Mouse (Mus musculus) cerebellum, postnatal 36 days (tissue): ENCODE data around the gene Cux2.

Experiments used
- DNase-seq, 2 experiments: peaks; one replicate each; pipeline ENCODE4 v3.0.0; 2021 to 2022; ENCODE audit warnings: mixed read lengths in 2 of 2

Gene Cux2

DNA sequence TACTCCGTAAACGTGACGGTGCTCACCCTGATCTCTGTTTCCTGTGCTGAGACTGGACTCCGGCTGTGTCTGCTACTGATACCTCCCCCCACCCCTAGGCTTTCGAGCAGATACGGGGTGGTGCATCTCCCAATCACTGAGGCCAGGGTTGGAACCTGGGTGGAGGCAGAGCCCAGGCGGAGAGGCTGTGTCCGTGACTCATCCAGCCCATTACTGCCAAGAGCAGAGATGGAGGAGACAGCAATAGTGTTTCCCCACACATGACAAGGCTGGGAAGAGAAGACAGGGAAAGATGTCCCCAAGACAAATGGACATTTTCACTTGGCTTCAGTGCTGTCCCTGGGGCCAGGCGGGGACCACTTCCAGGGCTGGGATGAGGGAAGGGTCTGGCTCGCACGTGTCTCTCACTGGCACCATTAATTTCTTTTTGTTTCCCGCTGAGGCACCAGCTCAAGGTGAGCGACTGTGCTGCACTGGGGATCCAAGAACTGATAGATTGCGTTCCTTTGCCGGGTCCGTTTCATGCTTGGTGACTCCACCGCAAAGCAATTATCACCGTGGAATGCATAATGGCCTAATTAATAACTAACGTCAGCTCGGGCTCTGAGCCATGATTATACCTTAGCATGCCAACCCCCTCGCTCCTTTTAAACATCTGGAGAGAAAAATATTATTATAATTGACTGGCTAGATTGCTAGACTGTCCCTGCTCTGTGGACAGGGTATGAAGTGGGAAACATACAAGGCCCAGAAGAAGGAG, 140.5 kb downstream of the Cux2 start:
- DNase-seq: no peak

DNA sequence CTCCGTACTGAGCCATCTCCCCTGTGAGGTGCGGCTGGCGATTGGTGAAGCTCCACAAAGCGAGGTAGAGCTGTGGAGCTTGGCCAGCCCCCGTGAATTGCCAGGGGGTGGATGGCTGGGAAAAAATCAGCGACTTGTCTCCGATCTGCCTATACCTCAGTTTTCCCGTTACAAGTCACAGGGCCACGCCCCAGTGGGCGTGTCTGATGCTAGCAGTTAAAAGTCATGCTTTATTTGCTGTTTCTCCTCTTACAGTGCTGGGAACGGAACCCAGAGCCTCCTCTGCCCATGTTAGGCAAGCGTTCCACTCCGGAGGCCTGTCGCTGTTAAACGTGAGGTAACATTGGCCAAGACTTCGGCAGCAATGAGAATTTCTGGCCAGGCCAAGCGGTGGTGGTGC, 144.2 kb downstream of the Cux2 start:
- DNase-seq: no peak

DNA sequence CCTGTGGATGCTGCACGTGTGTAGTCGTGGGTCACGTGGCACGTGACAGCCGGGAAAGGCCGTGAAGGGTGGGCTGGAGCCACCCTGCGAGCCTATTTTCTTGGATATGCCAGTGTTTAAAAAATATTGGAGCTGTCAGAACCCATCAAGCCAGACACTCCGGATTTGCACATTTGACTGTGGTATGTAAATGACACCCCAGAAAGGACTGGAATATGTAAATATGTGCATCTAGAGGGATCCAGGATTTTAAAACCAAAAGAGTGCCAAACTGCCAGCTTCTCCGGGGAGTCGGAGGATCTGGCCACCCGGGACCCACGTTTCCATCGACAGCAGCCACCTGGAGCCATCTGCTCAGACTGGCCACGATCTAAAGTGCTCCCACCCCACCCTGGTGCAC, 145.1 kb downstream of the Cux2 start:
- DNase-seq: no peak

DNA sequence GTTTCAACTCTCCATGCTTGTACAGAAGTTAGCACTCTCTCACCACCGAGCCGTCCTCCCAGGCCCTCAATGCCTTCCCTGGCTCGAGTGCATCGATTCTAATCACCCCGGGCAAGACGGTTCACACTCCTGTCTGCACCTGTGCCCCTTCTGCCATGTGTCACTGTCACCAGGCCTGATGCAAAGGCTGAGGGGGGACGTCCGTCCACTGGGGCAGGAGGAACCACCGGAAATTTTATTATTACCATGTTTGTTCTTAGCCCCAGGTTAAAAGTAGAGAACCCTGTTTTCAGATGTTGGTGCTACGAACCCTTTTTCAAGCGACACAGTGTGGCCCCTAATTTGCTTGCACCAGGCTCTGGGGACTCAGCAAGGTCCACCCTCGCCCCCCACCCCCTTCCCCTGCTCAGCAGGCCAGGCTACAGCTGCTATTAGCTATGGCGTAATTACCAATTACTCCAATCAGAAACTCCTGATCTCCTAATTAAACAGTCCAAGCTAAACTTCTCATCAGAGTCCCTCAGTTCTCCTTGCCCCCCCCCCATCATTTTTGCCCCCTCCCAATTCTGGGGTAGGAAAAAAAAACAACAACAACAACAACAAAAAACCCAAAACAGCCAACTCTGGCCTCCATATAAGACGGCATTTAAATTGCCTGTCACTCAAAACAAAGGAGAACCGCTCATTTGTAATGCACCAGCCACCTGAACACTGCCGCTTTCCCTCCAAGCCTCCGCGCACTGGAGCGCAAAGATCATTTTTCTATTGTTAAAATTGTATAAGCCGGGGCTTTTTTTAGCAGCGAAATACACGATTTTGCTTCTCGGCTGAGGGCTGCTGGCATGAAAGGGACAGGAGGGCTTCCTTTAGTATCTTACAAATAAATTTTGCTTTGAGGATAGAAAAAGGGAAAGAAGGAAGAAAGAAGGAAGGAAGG, 146.8 kb downstream of the Cux2 start:
- DNase-seq: no peak

DNA sequence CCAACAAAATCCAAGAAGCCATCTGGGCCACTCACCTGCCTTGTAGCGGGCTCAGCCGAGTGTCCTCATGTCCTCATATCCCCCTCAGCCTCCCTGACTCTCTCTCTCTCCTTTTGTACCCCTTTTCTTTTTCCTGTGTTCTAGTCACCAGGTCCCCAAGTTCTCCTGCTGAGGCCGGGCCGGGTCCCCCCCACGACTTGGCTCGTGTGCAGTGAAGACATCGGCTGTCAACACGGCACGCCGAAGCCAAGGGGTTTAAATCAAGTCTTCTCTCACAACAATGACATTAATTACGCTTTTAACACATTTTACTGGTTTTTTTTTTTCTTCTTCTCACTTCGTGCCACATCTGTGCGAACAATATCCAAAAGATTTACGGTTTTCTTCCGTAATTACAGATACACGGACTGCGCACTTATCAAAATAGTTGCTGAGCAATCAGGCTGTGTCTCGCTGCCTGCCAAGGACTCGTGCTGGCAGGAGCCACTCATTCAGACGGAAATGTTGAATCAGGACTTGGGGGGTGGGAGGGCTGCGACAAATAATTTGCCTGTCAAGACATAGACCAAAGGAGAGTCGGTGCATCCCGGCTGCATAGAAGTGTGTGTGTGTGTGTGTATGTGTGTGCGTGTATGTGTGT, 154.7 kb downstream of the Cux2 start:
- no peak for DNase-seq

DNA sequence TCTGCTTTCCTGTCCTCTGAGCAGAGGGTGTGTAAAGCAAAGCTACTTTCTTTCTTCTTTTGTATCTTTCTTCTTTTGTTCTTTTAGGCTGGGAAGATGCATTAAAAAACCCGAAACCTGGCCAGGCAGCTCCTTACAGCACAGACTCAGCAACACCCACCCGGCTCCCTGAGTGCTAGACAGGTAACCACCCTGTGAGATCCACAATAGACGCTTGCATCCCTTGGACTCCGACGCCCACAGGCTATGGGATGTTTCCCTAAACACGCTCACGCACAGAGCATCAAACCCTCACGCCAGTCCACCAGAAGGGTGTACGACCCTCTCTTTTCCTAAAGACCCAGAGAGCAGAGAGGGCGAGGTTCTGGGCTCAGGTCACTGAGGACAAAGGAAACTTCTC, 155.3 kb downstream of the Cux2 start:
- DNase-seq: no peak

DNA sequence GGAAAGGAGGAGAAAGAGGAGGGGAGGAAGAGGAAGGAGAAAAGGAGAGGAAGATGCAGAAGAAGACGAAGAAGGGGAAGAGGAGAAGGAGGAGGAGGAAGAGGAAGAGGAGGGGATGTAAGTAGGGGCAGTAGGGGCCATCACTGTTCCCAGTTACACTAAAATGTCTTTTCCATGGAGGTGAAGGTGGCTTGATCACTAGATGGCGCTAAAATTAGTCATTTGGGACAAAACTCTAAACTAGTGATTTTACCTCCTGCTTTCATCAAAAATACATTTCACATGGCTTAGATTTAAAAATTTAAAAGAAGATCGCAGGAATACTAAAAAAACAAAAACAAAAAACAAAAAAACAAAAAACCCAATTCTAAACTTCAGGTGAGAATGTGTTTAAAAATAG, 156.3 kb downstream of the Cux2 start:
- peak in 1 of 2 experiments; percentile 17 for DNase-seq

DNA sequence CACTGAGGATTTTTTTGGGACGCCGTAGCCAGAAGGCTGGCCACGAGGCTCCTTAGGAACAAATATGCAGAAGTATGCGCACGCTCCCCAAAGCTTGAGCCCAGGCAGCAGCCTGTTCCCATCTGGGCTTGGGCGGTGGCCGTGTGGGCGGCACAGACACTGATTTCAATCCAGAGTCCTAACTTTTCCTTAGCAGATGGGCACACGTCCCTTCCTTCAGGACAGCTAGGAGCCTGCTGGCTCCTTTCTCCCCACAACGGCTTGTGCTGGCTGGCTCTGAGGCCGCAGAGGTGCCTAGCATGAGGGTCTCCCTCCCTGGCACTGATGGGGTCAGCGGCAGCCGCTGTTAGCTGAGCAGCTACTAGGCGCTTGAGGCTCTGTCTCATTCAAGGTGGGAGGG, 157.6 kb downstream of the Cux2 start:
- DNase-seq: no peak

DNA sequence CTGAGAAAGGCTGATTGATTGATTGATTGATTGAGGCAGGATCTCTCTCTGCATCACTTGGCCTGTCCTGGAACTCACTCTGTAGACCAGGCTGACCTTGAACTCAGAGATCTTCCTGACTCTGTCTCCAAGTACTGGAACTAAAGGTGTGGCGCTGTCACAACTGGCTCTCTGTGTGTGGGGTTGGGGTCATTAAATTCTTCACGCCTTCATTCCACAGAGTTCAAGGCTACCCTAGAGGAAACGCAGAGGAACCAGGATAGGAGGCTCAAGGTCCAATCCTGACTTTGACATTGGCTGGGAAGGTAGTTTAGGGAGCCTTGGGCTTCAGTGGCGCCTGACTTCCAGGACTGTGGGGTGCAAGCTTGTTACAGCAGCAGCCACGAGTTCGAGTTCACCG, 159.0 kb downstream of the Cux2 start:
- DNase-seq: no peak

DNA sequence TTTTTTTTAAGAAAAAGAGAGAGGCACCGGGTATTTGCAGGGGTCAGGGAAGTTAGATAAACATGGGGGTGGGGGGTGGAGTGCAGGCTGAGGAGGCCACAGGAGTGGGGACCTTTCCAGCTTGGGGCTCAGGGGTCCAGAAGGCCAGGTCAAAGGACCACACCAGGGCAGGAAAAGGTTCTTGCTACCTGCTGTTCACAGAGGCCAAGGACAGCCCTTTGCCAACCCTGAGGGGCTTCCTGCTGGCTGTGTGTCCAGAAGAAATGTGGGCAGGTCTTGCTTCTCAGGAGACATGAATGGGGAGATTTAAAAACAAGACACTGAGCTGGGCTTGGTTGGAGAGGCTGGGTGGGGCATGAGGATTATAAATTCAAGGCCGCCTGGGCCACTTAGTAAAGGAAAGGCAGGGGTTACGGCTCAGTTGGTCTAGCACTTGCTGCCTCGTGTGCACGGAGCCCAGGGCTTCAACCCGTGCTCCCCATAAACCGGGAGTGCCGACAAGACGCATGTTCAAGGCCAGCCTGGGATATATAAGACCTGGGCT, 160.0 kb downstream of the Cux2 start:
- no peak for DNase-seq

DNA sequence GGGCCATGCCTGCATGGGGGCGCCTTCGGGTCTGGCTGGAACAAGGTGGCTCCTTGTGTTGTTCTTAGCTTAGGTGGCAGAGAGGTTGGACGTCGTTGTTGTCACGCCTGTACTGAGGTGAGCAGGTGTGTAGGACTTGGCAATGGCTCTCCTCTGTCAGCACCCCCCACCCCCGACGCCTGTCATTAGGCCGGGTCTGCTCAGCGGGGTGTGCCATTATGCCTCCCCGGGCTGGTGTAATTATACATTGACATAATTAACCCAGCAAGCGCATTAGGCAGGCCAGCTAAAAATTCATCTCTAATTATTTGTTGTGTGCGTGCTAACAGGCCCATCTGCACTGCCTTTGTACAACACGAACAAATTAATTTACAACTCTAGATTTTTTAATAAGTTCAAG, 160.5 kb downstream of the Cux2 start:
- peak in 1 of 2 experiments; percentile 11 for DNase-seq

DNA sequence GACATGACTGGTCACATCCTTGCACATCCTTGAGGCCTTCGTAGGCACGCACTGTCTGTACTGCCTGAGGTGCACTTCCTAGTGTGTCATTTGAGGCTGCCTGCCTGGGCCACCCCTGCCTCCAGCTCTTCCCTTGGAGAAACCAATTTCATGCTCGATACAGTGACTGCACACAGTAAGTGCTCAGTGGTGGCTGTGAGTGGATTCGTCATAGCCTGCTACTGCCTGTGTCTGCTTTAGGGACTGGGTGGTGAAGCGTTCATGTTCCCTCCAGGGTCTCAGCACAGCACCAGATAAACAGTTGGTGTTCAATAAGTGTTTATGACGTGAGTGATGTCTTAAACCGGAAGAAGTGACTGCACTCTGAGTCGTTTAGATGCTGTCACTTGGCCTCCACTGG, 166.5 kb downstream of the Cux2 start:
- DNase-seq: no peak

DNA sequence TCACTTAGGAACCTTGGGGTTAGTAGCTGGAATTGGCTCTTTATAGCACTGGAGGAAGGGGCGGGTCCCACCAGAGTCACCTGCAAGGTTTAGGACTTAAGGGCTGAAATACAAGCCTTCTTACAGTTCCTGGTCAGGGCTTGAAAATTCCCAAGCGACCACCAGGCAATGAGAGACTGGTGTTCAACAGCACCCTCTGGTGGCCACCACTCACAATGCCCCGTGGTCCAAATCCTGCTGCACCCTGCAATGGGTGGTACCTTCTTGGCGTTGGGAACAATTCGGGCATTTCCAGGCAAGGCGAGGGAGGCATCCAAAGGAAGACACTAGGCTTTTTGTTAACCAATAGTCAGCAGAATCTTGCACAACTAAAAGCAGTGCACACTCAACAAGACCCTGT, 170.7 kb downstream of the Cux2 start:
- DNase-seq: peak; percentile 20 to 34

DNA sequence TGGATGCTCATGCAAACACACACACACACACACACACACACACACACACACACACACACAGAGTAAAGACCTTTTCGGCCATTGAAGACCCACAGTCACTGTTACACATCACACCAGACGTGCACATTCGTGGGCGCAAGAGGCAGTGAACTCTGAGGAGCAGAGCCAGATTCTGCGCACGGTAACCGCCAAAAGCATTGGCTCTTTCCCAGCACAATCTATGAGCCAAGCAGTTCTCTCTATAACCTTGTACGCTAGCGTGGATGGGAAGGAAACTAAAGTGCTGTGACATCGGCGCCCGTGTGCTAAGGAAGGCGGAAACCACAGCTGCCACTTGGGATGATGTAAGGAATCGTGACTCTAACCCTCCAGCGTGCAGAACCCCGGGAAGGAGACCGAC, 171.2 kb downstream of the Cux2 start:
- no peak for DNase-seq

DNA sequence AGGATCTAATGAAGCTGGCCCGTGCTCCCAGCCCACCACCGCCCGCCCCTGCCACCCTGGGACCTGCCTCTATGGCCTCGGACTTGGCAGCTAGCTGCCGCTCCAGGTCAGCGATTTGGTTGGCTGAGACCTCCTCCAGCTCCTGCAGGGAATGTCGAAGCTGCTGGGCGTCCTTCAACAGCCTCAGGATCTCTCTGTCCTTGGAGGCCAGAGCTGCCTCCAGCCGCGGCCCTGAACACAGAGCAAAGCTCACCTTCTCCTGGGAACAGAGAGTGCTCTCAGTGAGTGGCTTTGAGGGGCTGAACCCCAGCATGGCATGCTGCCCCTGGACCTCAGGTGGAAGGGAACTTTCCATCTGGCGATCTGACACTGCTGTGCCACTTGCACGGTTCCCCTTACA, 173.0 kb downstream of the Cux2 start:
- no peak for DNase-seq

DNA sequence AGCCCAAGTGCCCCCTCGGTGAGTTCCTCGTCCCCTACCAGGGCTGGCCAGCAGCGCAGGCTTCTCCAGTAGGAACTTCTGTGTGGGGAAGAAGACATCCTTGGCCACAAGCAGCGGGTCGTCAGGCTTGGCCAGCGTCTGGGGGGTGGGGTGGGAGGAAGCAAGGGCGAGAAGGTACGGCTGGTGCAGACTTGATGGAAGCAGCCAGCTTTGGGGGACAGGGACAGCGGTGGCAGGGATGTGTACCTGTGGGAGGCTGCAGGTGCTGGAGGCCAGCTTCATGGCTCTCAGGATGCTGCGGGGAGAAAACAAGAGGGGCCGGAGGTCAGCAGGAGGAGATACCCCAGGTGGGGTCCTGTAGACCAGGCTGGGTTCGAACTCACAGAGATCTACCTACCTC, 174.9 kb downstream of the Cux2 start:
- no peak for DNase-seq

DNA sequence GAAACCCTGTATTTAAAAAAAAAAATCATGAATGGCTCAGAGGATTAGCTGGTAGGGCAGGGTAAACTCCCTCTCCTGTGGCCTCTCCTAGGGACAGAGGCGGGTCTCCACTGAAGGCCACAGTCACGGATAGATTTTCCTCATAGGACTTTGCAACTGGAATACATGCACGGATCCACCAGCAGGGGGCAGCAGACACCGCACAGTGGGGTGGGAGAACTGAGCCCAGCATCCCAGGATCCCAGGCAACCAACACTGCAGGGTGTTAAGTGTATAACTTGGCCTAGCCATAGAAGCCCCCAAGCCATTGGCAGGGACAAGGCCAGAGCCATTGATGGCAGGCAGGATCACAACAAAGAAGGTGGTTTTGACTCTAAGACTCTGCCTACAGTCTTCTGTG, 177.7 kb downstream of the Cux2 start:
- DNase-seq: peak; percentile 82 to 83

DNA sequence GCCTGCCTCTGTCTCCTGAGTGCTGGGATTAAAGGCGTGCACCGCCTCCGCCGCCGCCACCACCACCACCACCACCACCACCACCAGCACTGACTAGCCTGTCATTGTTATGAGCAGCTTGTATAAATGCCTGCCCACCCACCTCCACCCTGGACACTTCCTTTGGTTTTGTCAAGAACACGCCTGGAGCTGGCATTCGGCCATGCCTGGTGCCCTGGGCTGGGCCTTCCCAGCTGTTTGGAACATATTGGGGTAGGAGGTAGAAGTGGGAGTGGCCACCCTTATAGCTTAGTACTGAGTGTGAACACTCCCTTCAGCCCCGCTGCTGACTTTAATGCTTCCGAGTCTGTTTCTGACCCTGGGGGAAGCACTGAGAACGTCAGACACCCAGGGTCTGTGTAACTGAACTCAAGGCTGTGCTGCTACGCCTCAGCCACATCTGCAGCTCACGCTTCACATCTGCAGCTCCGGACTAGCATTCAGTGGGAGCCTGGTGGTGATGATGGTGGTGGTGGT, 178.3 kb downstream of the Cux2 start:
- DNase-seq: no peak

DNA sequence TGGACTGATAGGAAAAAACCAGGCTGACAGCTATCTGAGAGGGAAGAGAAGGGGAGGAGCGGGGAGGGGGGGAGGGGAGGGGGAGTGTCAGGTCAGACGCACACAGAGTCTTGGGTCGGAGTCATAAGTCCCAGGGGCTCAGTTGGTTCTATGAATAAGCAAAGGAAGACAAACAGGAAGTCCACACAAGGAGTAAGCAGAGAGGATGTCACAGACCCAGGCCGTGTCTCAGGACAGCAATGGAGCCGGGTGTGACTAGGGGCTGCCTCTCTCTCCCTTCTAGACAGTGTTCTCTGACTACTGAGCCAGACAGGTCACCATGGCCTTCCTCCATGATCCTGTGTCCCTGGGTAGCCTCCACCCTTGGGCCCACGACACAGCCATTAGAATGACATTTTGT, 179.1 kb downstream of the Cux2 start:
- DNase-seq: no peak

DNA sequence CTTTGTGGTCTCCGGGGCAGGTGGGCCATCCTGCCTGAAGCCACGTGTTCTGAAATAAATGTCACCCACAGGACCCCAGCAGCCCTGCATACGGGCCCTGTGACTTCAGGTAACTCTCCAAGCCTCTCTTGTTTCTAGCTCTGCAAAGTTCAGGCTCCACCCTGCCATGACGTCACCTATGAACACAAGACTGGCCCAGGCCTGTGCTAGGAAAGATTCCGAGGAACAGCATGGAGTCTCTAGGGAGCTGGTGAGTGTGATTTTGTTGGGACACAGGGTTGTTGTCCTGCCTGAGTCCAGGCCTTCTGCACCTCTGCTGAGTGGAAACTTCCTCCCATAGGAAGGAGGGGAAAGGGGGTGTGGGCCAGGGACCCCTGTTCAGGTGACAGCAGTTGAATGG, 181.9 kb downstream of the Cux2 start:
- DNase-seq: no peak

DNA sequence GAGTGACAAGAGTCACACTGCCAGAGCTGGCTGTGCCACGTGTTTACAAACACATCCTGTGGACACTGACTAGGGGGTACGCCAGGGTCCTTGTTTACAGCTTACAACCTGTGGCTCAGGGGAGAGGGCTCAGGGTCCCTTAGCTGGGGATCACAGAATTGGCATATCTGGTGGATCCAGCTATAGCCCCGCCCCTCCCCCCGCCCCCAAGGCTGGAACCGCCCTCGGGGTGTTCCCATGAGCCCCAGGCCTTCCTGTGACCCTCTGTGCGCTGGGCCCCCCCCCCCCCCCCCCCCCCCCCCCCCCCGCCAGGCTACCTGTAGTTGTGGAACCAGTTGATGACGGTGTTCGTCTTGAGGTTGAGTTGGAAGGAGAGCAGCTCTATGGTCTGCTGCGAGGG, 185.6 kb downstream of the Cux2 start:
- no peak for DNase-seq

DNA sequence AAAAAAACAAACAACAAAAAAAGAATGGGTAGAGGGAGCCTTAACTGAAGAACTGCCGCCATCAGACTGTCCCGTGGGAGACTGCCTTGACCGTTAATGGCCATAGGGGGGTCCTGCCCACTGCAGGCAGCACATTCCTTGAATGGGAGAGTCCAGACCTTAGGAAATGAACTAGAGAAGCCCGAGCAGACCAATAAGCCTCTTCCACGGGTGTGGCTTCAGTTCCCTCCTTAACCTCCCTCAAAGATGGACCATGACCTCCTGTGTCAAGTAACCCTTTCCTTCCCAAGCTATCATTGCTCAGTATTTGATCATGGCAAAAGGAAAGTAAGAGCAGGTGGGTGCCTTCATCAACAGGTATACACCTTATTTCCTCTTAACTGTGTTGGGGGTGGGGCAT, 187.9 kb downstream of the Cux2 start:
- no peak for DNase-seq

DNA sequence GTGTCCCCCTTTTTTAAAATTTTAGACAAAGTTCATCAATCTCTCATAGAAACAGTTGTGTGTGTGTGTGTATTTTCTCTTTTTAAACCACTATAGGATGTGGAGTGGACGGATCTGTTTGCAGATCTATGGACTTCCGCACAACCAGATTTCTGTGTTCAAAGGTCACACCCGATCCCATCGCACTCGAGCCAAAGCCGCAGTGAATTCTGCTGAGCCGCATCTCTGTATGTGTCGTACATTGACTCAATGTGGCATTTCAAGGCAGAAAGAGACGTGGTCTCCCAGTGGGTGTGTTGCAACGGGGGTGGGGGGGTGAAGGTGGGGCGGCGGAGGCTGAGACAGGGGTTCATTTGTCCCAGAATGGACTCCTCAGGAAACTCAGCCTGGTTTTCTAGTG, 191.5 kb downstream of the Cux2 start:
- DNase-seq: no peak
